Mouse (Mus musculus) lung, adult 2 months (tissue): Measurements from ENCODE around the gene Cyth4. TPM values are rescaled to one million over a fixed set of nuclear protein-coding genes. Genes with fewer than 3 reads are reported as not detected.

ENCODE experiments used
- DNase-seq: peaks from one replicate; pipeline ENCODE4 v3.0.0; 2022
- H3K4me1 ChIP-seq: fragments of 200-500 bp; 2 replicates; pipeline ENCODE4 v1.6.1; 2011; ENCODE audit warnings: low read length; ENCODE audit not compliant: control insufficient read depth, insufficient read depth
- H3K4me3 ChIP-seq: fragments of 200-500 bp; replicated peaks from 2 replicates; pipeline ENCODE3; 2011; ENCODE audit warnings: low read depth, mild to moderate bottlenecking, control low read depth, low read length; ENCODE audit errors: extremely low read depth
- CTCF ChIP-seq: fragments of 200-500 bp; IDR thresholded peaks from 2 replicates; pipeline ENCODE4 v1.5.1; 2011; ENCODE audit warnings: mild to moderate bottlenecking, low read length, control low read depth; ENCODE audit not compliant: insufficient read depth
- POLR2A ChIP-seq: fragments of 200-500 bp; IDR thresholded peaks from 2 replicates; pipeline ENCODE4 v1.6.1; 2011; ENCODE audit warnings: low read depth, mild to moderate bottlenecking, control low read depth, low read length, borderline replicate concordance; ENCODE audit errors: extremely low read depth
- WGBS: fragments of 180-500 bp; shearing (Covaris S2); methylation state at CpG from one replicate; pipeline ENCODE4 v1.1.7; 2018; 5-methylcytosine and 5-hydroxymethylcytosine counted together
- polyA plus RNA-seq: library from polyadenylated mRNA; depleted of rRNA; stranded (reverse); fragments of >200 nt; gene quantifications from 2 replicates; pipeline ENCODE4 v1.2.3, GENCODE M21; 2012

Gene Cyth4
- polyA plus RNA-seq, 1 experiment: 42.8 TPM

GRCm38 (mm10) chr15:78593896-78594425 lies 2.9 kb upstream of the Cyth4 start:
- H3K4me1 ChIP-seq: peaks cover 2% of the 10 kb centered on the region; the same call in 1 of the 2 replicates

GRCm38 (mm10) chr15:78594831-78595230 lies 2.0 kb upstream of the Cyth4 start:
- no peak for TF ChIP-seq CTCF
- TF ChIP-seq POLR2A: no peak
- Histone ChIP-seq H3K4me1 (peaks cover 2% of the 10 kb centered on the region; the same call in 1 of the 2 replicates), H3K4me3 (no peak overlapping the region)
- WGBS: 57% methylated on average over 2 of the region's 2 CpGs
- DNase-seq: no peak

More at GRCm38 (mm10) chr15:78593896-78594425, 2.9 kb upstream of the Cyth4 start:
- no peak for DNase-seq
- WGBS: 85% methylated on average over 7 of the region's 7 CpGs
- no peak for TF ChIP-seq POLR2A
- TF ChIP-seq CTCF: no peak
- H3K4me3 ChIP-seq: no peak overlapping the region

- TF ChIP-seq POLR2A (no peak), CTCF (no peak)
- no peak for DNase-seq
- H3K4me3 ChIP-seq: no peak overlapping the region
- peaks cover 2% of the 10 kb centered on the region; the same call in 1 of the 2 replicates for H3K4me1 ChIP-seq
- WGBS: 75% methylated on average over 5 of the region's 5 CpGs
Measured at GRCm38 (mm10) chr15:78595468-78595867, 1.4 kb upstream of the Cyth4 start.

GRCm38 (mm10) chr15:78596504-78596903 lies 343 bp upstream of the Cyth4 start:
- TF ChIP-seq POLR2A (no peak), CTCF (no peak)
- WGBS: 73% methylated on average over 6 of the region's 6 CpGs

GRCm38 (mm10) chr15:78597729-78598128 lies 882 bp downstream of the Cyth4 start:
- 46% methylated on average over 4 of the region's 4 CpGs for WGBS
- H3K4me3 ChIP-seq: peak overlapping the region; percentile 67
- TF ChIP-seq CTCF (no peak), POLR2A (no peak)
- peaks cover 2% of the 10 kb centered on the region; the same call in 1 of the 2 replicates for H3K4me1 ChIP-seq
- no peak for DNase-seq

More at GRCm38 (mm10) chr15:78596504-78596903, 343 bp upstream of the Cyth4 start:
- Histone ChIP-seq H3K4me3 (no peak overlapping the region), H3K4me1 (peaks cover 2% of the 10 kb centered on the region; the same call in 1 of the 2 replicates)
- no peak for DNase-seq

GRCm38 (mm10) chr15:78599124-78599523 lies 2.3 kb downstream of the Cyth4 start:
- TF ChIP-seq CTCF: no peak
- no peak for TF ChIP-seq POLR2A
- peak overlapping the region; percentile 16 for H3K4me3 ChIP-seq
- H3K4me1 ChIP-seq: peaks cover 2% of the 10 kb centered on the region; the same call in 1 of the 2 replicates
- DNase-seq: no peak
- WGBS: 77% methylated on average over 6 of the region's 6 CpGs

- DNase-seq: no peak
- WGBS: 75% methylated on average over 13 of the region's 13 CpGs
- H3K4me3 ChIP-seq: no peak overlapping the region
- H3K4me1 ChIP-seq: peaks cover 2% of the 10 kb centered on the region; the same call in 1 of the 2 replicates
- no peak for TF ChIP-seq POLR2A
- no peak for TF ChIP-seq CTCF
Measured at GRCm38 (mm10) chr15:78599529-78600193, 2.8 kb downstream of the Cyth4 start.

GRCm38 (mm10) chr15:78601180-78601579 lies 4.3 kb downstream of the Cyth4 start:
- TF ChIP-seq POLR2A: no peak
- no peak for TF ChIP-seq CTCF
- Histone ChIP-seq H3K4me3 (no peak overlapping the region), H3K4me1 (peaks cover 2% of the 10 kb centered on the region; the same call in 1 of the 2 replicates)
- DNase-seq: no peak
- 64% methylated on average over 6 of the region's 6 CpGs for WGBS

GRCm38 (mm10) chr15:78604255-78604654 lies 7.4 kb downstream of the Cyth4 start:
- Histone ChIP-seq H3K4me3 (no peak overlapping the region), H3K4me1 (no peaks in the 10 kb centered on the region)
- WGBS: 55% methylated on average over 6 of the region's 6 CpGs
- TF ChIP-seq POLR2A (no peak), CTCF (no peak)
- DNase-seq: no peak

GRCm38 (mm10) chr15:78605371-78605791 lies 8.5 kb downstream of the Cyth4 start:
- Histone ChIP-seq H3K4me3 (no peak overlapping the region), H3K4me1 (no peaks in the 10 kb centered on the region)
- WGBS: 40% methylated on average over 3 of the region's 3 CpGs
- TF ChIP-seq POLR2A (no peak), CTCF (no peak)
- no peak for DNase-seq
